ENCODE assay signal across 24 mouse cellular contexts in the genomic region with DNA sequence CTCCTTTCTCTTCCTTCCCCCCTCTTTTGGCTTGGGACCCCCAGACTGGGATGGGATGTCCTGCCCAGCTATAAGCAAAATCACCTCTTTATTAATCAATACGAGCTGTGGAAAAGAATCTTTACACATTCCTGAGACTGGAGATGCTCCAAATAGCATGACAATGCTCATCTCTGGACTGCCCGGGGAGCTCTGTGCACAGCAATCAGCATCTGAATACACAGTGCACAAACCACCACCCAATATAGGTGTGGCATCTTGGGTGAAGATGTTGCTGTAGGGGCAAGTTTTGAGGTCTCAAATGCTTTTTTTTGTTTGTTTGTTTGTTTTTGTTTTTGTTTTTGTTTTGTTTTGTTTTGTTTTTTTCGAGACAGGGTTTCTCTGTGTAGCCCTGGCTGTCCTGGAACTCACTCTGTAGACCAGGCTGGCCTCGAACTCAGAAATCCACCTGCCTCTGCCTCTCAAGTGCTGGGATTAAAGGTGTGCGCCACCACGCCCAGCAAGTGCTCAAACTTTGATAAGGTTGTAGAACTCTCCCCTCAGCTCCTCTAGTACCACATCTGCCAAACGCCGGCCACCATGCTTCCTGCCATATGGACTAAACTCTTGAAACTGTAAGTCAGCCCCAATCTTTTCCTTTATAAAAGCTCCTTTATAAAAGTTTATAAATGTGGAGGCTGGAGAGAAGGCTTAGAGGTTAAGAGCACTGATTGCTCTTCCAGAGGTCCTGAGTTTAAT. TPM values are rescaled to one million over a fixed set of nuclear protein-coding genes. Genes with fewer than 3 reads are reported as not detected.
"Had no signal": no experiment of that assay in that cellular context is flagged by ENCODE, and none has a peak within 500 bp of the region (broad histone marks: within the 10 kb centered on the region; RNA-seq: fewer than 3 reads in every experiment).

No protein-coding gene starts in this region.

RNA-seq across cellular contexts. Expression of gene Glod5, which starts 32.9 kb away (rescaled TPM):
- total RNA-seq: left cerebral cortex, postnatal 25 days; left cerebral cortex, postnatal 4 days; liver, adult 2 months; megakaryocyte progenitor cell, adult 5-6 weeks; megakaryocyte, adult 5-6 weeks; megakaryocyte-erythroid progenitor cell, adult 5-6 weeks; monocyte, adult 5-6 weeks had no signal
- polyA plus RNA-seq: limb, embryonic 10.5 days; limb, embryonic 11.5 days; limb, embryonic 12.5 days; limb, embryonic 13.5 days; limb, embryonic 15.5 days; liver, adult 2 months; liver, embryonic 14.5 days; lung, adult 2 months; lung, embryonic 14.5 days; lung, embryonic 15.5 days; lung, embryonic 16.5 days; macrophage; midbrain, embryonic 11.5 days; midbrain, embryonic 12.5 days; midbrain, embryonic 14.5 days; myocyte; neural tube, embryonic 11.5 days; neural tube, embryonic 12.5 days had no signal
